Mouse (Mus musculus): ENCODE measurements at regions not wholly inside any gene's neighbourhood (a gene's known extent, or its start where the extent isn't known, plus 50 kb on each side); places are given as distances from the start of the nearest gene placed in this dataset.

DNA sequence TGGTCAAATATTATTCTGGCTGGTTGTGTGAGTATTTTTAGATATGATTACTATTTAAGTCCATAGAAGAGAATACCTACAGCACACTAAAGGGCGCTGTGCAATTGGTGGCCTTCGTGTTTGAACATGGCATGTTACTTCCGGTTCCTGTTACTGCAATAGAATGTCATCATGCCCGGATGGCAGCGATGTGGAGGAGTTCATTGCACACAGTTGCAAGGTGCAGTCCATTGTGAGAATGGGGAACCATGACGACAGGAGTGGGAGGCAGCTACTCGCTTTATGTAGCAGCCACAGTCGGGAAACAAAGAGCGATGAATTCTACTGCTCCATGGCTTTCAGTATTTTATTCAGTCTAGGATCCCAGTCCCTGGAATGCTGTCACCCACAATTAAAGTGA, 245.5 kb upstream of the 5930422O12Rik start:
- no peak overlapping the region for H3K9ac ChIP-seq (replicated peaks; ENCODE audit: low read length, poor library complexity, severe bottlenecking)
- H3K9me3 ChIP-seq (ENCODE audit: low read length), result no peaks in the 10 kb centered on the region
- H3K27me3 ChIP-seq (ENCODE audit: insufficient read depth, low read length), result no peaks in the 10 kb centered on the region
- H3K36me3 ChIP-seq (ENCODE audit: insufficient read depth, low read length), result no peaks in the 10 kb centered on the region
- H3K4me3 ChIP-seq (ENCODE audit: low read depth, low read length), result no peak overlapping the region
- no peaks in the 10 kb centered on the region for H3K4me1 ChIP-seq (ENCODE audit: insufficient read depth, low read length)
- WGBS, result 65% methylated on average over 9 of the region's 9 CpGs
- H3K27ac ChIP-seq (ENCODE audit: low read depth, low read length), result no peak overlapping the region
- TF ChIP-seq CTCF (IDR thresholded peaks at IDR 0.05), result no peak
- ATAC-seq (ENCODE audit: low FRiP score) (no peak), DNase-seq (ENCODE audit: low spot score) (no peak)
- no peak overlapping the region for H3K4me2 ChIP-seq (ENCODE audit: low read depth, low read length, poor library complexity, severe bottlenecking)
